Mouse (Mus musculus) liver, postnatal 0 days (tissue): ENCODE measurements around the gene Gabarapl1. TPM values are rescaled to one million over a fixed set of nuclear protein-coding genes. Genes with fewer than 3 reads are reported as not detected.

Experiments used
- ATAC-seq: fragments of 200-750 bp; cut with Nextera tagmentation; 2 replicates; pipeline ENCODE4 v1.8.0; 2017; ENCODE audit warnings: mild to moderate bottlenecking, moderate library complexity
- DNase-seq: peaks from one replicate; pipeline ENCODE4 v3.0.0-alpha.2; 2016
- H3K27ac ChIP-seq: fragments of 300-500 bp; sonication (generic); 2 replicates; pipeline ENCODE4 v1.5.1; 2014; ENCODE audit warnings: antibody characterized with exemption, moderate library complexity, mild to moderate bottlenecking, low read depth
- H3K27me3 ChIP-seq: fragments of 300-500 bp; sonication (generic); 2 replicates; pipeline ENCODE4 v1.6.1; 2014; ENCODE audit warnings: low read length, control low read depth, mixed read lengths; ENCODE audit not compliant: insufficient read depth
- H3K36me3 ChIP-seq: fragments of 300-500 bp; sonication (generic); replicated peaks from 2 replicates; pipeline ENCODE4 v1.6.1; 2014; ENCODE audit warnings: mild to moderate bottlenecking, control low read depth, low read length, moderate library complexity, mixed read lengths; ENCODE audit not compliant: insufficient read depth
- H3K4me1 ChIP-seq: fragments of 300-500 bp; sonication (generic); 2 replicates; pipeline ENCODE4 v1.6.1; 2014; ENCODE audit warnings: antibody characterized with exemption, mild to moderate bottlenecking, control low read depth; ENCODE audit not compliant: insufficient read depth
- H3K4me2 ChIP-seq: fragments of 300-500 bp; sonication (generic); 2 replicates; pipeline ENCODE4 v1.6.1; 2014; ENCODE audit warnings: low read depth, mild to moderate bottlenecking, low read length, moderate library complexity, mixed read lengths
- H3K4me3 ChIP-seq: fragments of 300-500 bp; sonication (generic); 2 replicates; pipeline ENCODE4 v1.5.1; 2014; ENCODE audit warnings: low read depth, low read length
- H3K9ac ChIP-seq: fragments of 300-500 bp; sonication (generic); replicated peaks from 2 replicates; pipeline ENCODE4 v1.6.1; 2014; ENCODE audit warnings: mild to moderate bottlenecking, moderate library complexity
- H3K9me3 ChIP-seq: fragments of 300-500 bp; sonication (generic); 2 replicates; pipeline ENCODE4 v1.6.1; 2016; ENCODE audit warnings: mild to moderate bottlenecking, control low read depth, low read length, mixed read lengths
- CTCF ChIP-seq: sonication (generic); IDR thresholded peaks from 2 replicates; pipeline ENCODE4 v1.5.1; 2016; ENCODE audit warnings: antibody characterized with exemption, low read depth
- EP300 ChIP-seq: IDR thresholded peaks from 2 replicates; pipeline ENCODE4 v1.6.1; 2016; ENCODE audit warnings: antibody characterized with exemption, low read depth, mild to moderate bottlenecking
- WGBS: fragments of 180-500 bp; shearing (Covaris S2); extraction: QIAGEN DNeasy Blood & Tissue Kit; methylation state at CpG from one replicate; pipeline ENCODE4 v1.1.7; 2014; ENCODE audit not compliant: insufficient replicate concordance; 5-methylcytosine and 5-hydroxymethylcytosine counted together
- polyA plus RNA-seq: library from polyadenylated mRNA; unstranded; fragments of >200 nt; fragmentation: Nextera tagmentation; extraction: Ambion mirVana; gene quantifications from 2 replicates; pipeline ENCODE4 v1.2.1, GENCODE M21; 2015

Gabarapl1 gene
- polyA plus RNA-seq, 1 experiment from 2014 or later: 37.3 TPM

DNA sequence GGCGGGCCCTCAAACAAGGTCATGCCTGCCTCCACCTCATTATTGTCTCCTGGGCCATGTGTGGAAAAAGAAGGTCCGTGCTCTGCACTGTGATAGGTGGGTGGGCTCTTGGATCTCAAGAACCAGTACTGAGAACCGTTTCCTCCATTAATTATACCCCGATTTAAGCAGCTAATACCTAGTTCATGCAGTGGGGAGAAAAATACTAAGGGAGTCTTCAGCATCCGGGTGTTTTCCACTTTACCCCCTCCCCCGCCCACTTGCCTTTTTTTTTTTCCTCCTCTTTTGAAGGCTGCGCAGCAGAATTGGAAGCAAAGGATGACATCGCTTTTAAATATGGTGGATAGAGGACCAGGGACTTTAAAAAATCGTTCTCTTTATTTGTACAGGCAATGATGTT, 1.1 kb downstream of the Gabarapl1 start:
- peak overlapping the region; percentile 95 for H3K27ac ChIP-seq
- no peak for DNase-seq
- 6% methylated on average over 9 of the region's 9 CpGs for WGBS

GRCm38 (mm10) chr6:129534627-129535190, 1.7 kb downstream of the Gabarapl1 start:
- DNase-seq: no peak

More for the DNA sequence above, 1.1 kb downstream of the Gabarapl1 start:
- Histone ChIP-seq H3K4me1 (peaks cover 34% of the 10 kb centered on the region), H3K27me3 (no peaks in the 10 kb centered on the region), H3K4me3 (peak overlapping the region; percentile 95), H3K9me3 (no peaks in the 10 kb centered on the region), H3K4me2 (peak overlapping the region; percentile 94), H3K9ac (peak overlapping the region; percentile 93), H3K36me3 (peaks cover 25% of the 10 kb centered on the region)
- ATAC-seq: no peak
- TF ChIP-seq CTCF (no peak), EP300 (no peak)

DNA sequence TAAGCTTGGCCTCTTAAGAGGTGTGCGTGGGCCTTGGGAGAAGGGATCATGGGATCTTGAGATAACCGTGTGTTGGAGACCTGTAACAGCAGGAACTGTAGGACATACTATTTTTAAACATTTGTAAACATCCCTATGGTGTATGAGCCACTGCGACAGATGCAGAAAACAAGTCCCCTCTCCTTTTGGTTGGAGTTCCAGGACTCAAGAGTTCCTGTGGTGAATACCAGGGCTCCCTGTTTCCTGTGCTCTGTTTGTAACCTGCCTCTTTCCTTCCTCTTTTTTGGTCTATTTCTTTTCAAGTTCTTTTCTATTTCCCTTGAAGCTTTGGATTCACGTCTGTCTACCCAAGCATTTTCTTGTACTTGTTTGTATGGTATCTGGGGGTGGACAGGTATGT, 2.8 kb downstream of the Gabarapl1 start:
- Histone ChIP-seq H3K4me2 (peak overlapping the region; percentile 94), H3K4me3 (peak overlapping the region; percentile 95; the same call in 1 of the 2 replicates), H3K27me3 (no peaks in the 10 kb centered on the region), H3K4me1 (peaks cover 32% of the 10 kb centered on the region), H3K9ac (peak overlapping the region; percentile 38; the same call in 1 of the 2 replicates), H3K27ac (0 out of 2 replicates have a peak overlapping the region, but pooled peaks have one; percentile 12), H3K9me3 (no peaks in the 10 kb centered on the region), H3K36me3 (peaks cover 41% of the 10 kb centered on the region)
- no peak for DNase-seq
- TF ChIP-seq CTCF (no peak), EP300 (no peak)
- ATAC-seq: no peak
- 33% methylated on average over 4 of the region's 4 CpGs for WGBS

More at GRCm38 (mm10) chr6:129534627-129535190, 1.7 kb downstream of the Gabarapl1 start:
- no peaks in the 10 kb centered on the region for H3K27me3 ChIP-seq
- no peak overlapping the region for H3K27ac ChIP-seq
- H3K4me3 ChIP-seq: peak overlapping the region; percentile 95
- H3K9ac ChIP-seq: peak overlapping the region; percentile 93
- WGBS: 58% methylated on average over 4 of the region's 4 CpGs
- TF ChIP-seq EP300: no peak
- no peak for TF ChIP-seq CTCF
- H3K9me3 ChIP-seq: no peaks in the 10 kb centered on the region
- H3K4me2 ChIP-seq: peak overlapping the region; percentile 94
- H3K36me3 ChIP-seq: peaks cover 31% of the 10 kb centered on the region
- H3K4me1 ChIP-seq: peaks cover 34% of the 10 kb centered on the region
- no peak for ATAC-seq

DNA sequence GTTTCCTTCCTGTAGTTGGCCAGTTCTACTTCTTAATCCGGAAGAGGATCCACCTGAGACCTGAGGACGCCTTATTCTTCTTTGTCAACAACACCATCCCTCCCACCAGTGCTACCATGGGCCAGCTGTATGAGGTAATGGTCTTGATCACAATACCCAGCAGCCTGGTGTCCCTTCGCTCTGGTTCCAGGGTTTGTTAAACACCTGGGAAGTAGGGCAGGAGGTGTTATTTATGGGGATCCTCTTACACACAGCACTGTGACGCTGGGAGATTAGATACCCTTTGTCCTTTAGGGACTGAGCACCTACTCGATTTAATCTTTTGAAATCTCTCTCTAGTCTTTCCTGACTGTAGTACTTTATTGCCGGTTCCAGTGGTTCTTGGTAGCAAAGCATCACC, 5.6 kb downstream of the Gabarapl1 start:
- Histone ChIP-seq H3K36me3 (peaks cover 55% of the 10 kb centered on the region), H3K27me3 (no peaks in the 10 kb centered on the region), H3K27ac (no peak overlapping the region), H3K9ac (no peak overlapping the region), H3K4me3 (no peak overlapping the region), H3K4me2 (no peak overlapping the region), H3K4me1 (peaks cover 28% of the 10 kb centered on the region), H3K9me3 (no peaks in the 10 kb centered on the region)
- WGBS: 83% methylated on average over 6 of the region's 6 CpGs
- no peak for DNase-seq
- ATAC-seq: no peak
- TF ChIP-seq EP300 (no peak), CTCF (no peak)

DNA sequence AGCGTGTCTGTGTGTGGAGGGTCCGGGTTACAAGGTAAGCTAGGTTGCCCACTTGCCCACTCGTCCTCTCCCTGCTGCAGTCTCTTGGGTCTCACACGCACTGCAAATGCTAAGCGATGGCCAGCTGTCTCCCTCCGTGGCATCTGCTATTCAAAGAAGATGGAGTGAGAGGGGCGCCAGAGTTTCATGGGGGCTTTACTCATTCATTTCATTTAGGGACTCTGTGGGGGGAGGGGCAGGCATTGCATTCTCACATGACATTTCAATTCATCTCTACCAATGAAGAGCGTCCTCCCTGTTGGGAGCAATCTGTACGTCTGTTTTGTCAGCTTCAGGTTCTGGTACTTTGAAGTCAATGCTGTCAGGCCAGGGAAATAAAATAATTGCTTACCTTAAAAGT, 9.0 kb downstream of the Gabarapl1 start:
- Histone ChIP-seq H3K4me1 (peaks cover 2% of the 10 kb centered on the region), H3K4me2 (no peak overlapping the region), H3K27ac (no peak overlapping the region), H3K9me3 (no peaks in the 10 kb centered on the region), H3K27me3 (no peaks in the 10 kb centered on the region), H3K4me3 (no peak overlapping the region), H3K36me3 (peaks cover 48% of the 10 kb centered on the region), H3K9ac (no peak overlapping the region)
- no peak for DNase-seq
- TF ChIP-seq CTCF (no peak), EP300 (no peak)
- no peak for ATAC-seq
- 85% methylated on average over 9 of the region's 9 CpGs for WGBS

GRCm38 (mm10) chr6:129542540-129542939, 9.6 kb downstream of the Gabarapl1 start:
- TF ChIP-seq CTCF (no peak), EP300 (no peak)
- Histone ChIP-seq H3K4me2 (no peak overlapping the region), H3K9ac (no peak overlapping the region), H3K9me3 (no peaks in the 10 kb centered on the region), H3K4me1 (no peaks in the 10 kb centered on the region; the same call in 1 of the 2 replicates), H3K36me3 (peaks cover 44% of the 10 kb centered on the region), H3K27me3 (no peaks in the 10 kb centered on the region), H3K4me3 (no peak overlapping the region), H3K27ac (no peak overlapping the region)
- WGBS: 81% methylated on average over 3 of the region's 3 CpGs
- DNase-seq (no peak), ATAC-seq (no peak)
